Mouse (Mus musculus) central nervous system, embryonic 11.5 days (tissue): ENCODE measurements around the gene Trpt1. TPM values are rescaled to one million over a fixed set of nuclear protein-coding genes. Genes with fewer than 3 reads are reported as not detected.

Source experiments
- polyA plus RNA-seq: library from polyadenylated mRNA; depleted of rRNA; stranded (reverse); fragments of >200 nt; gene quantifications from 2 replicates; pipeline ENCODE4 v1.2.3, GENCODE M21; 2012; rRNA removed

Trpt1 gene
- 10.6 and 12.2 TPM in 2 replicates for polyA plus RNA-seq

GRCm38 (mm10) chr19:6996006-6996405 is at the start of gene Trpt1, which contains the start of gene Nudt22:
Gene Trpt1 (plus strand): TSS chr19:6996131.
Gene Nudt22 (minus strand): TSS chr19:6996117.

GRCm38 (mm10) chr19:6974211-6975205 is 21.4 kb upstream of the Trpt1 start, which contains the start of gene Ppp1r14b:
Gene Ppp1r14b (plus strand): TSS chr19:6974968.

GRCm38 (mm10) chr19:6975537-6976521 is 20.1 kb upstream of the Trpt1 start, which contains the start of gene Plcb3:
Gene Plcb3 (minus strand): TSS chr19:6976470.

GRCm38 (mm10) chr19:6980381-6981093 is 15.4 kb upstream of the Trpt1 start, which contains the start of gene Fkbp2:
Gene Fkbp2 (minus strand): TSS chr19:6980501.

GRCm38 (mm10) chr19:6987061-6987903 is 8.6 kb upstream of the Trpt1 start, which contains the start of gene Vegfb:
Gene Vegfb (minus strand): TSS chr19:6987651.

GRCm38 (mm10) chr19:6992011-6992858 is 3.7 kb upstream of the Trpt1 start, which contains the start of gene Dnajc4:
Gene Dnajc4 (minus strand): TSS chr19:6992572.

GRCm38 (mm10) chr19:7019191-7019590 is 23.3 kb downstream of the Trpt1 start, which contains the start of gene Fermt3:
Gene Fermt3 (minus strand): TSS chr19:7019469.

GRCm38 (mm10) chr19:7039841-7040636 is 44.1 kb downstream of the Trpt1 start, which contains the start of gene Stip1:
Gene Stip1 (minus strand): TSS chr19:7039967.

Other genes starting within 250 kb of the Trpt1 start
- 5.1 and 6.1 TPM in 2 replicates for gene Rps6ka4, start 155.5 kb upstream of the Trpt1 start, polyA plus RNA-seq
- gene Ccdc88b, start 137.9 kb upstream of the Trpt1 start, polyA plus RNA-seq, result 1.4 and 2.5 TPM in 2 replicates
- 157 and 273 TPM in 2 replicates for gene Trmt112, start 86.4 kb upstream of the Trpt1 start, polyA plus RNA-seq
- gene Prdx5, start 86.0 kb upstream of the Trpt1 start, polyA plus RNA-seq, result 116 and 171 TPM in 2 replicates
- gene Esrra, start 74.3 kb upstream of the Trpt1 start, polyA plus RNA-seq, result 21.7 and 33.6 TPM in 2 replicates
- gene Catsperz, start 70.8 kb upstream of the Trpt1 start, polyA plus RNA-seq, result 0.60 and 0.99 TPM in 2 replicates
- gene Kcnk4, start 61.6 kb upstream of the Trpt1 start, polyA plus RNA-seq, result 0.16 and 0.19 TPM in 2 replicates
- 49.7 and 58.7 TPM in 2 replicates for gene Bad, start 54.3 kb upstream of the Trpt1 start, polyA plus RNA-seq
- gene Gpr137, start 53.7 kb upstream of the Trpt1 start, polyA plus RNA-seq, result 37.7 and 38.9 TPM in 2 replicates
- gene Ppp1r14b, start 21.2 kb upstream of the Trpt1 start, polyA plus RNA-seq, result 284 and 292 TPM in 2 replicates
- gene Plcb3, start 19.7 kb upstream of the Trpt1 start, polyA plus RNA-seq, result 39.2 and 39.3 TPM in 2 replicates
- gene Fkbp2, start 15.6 kb upstream of the Trpt1 start, polyA plus RNA-seq, result 61.7 and 112 TPM in 2 replicates
- 25.6 and 33.8 TPM in 2 replicates for gene Vegfb, start 8.5 kb upstream of the Trpt1 start, polyA plus RNA-seq
- gene Dnajc4, start 3.6 kb upstream of the Trpt1 start, polyA plus RNA-seq, result 19.6 and 23.0 TPM in 2 replicates
- 11.8 and 15.2 TPM in 2 replicates for gene Nudt22, start within 50 bp of the Trpt1 start, polyA plus RNA-seq
- gene Fermt3, start 23.3 kb downstream of the Trpt1 start, polyA plus RNA-seq, result 10.6 and 12.3 TPM in 2 replicates
- 233 and 251 TPM in 2 replicates for gene Stip1, start 43.8 kb downstream of the Trpt1 start, polyA plus RNA-seq
- 3.5 and 5.3 TPM in 2 replicates for gene Macrod1, start 60.7 kb downstream of the Trpt1 start, polyA plus RNA-seq
- gene Flrt1, start 109.6 kb downstream of the Trpt1 start, polyA plus RNA-seq, result 1.8 and 2.1 TPM in 2 replicates
- gene Otub1, start 210.2 kb downstream of the Trpt1 start, polyA plus RNA-seq, result 113 and 184 TPM in 2 replicates
- gene Cox8a, start 221.5 kb downstream of the Trpt1 start, polyA plus RNA-seq, result 396 and 441 TPM in 2 replicates
- 60.6 and 70.4 TPM in 2 replicates for gene Naa40, start 245.1 kb downstream of the Trpt1 start, polyA plus RNA-seq